Mouse (Mus musculus): ENCODE results near the gene Adcy2.

GRCm38 (mm10) chr13:68799777-68800176 is 199.6 kb downstream of the Adcy2 start:
- TF ChIP-seq GATA1 (IDR thresholded peaks at IDR 0.05; ENCODE audit: borderline replicate concordance, low read length) (no peak), FLI1 (IDR thresholded peaks at IDR 0.05; ENCODE audit: low read length) (no peak)

Measured in megakaryocyte, embryonic 14.5 days (primary cell).